Mouse (Mus musculus) G1E-ER4 (cell line): Measurements from ENCODE around the gene Crtam. TPM values are rescaled to one million over a fixed set of nuclear protein-coding genes. Genes with fewer than 3 reads are reported as not detected.

Experiments
- GATA1 ChIP-seq: IDR thresholded peaks from one replicate; pipeline ENCODE4 v1.8.0; 2012; ENCODE audit warnings: low read length, inconsistent platforms
- polyA plus RNA-seq: library from polyadenylated mRNA; stranded (reverse); fragments of >175 nt; gene quantifications from 2 replicates; pipeline ENCODE4 v1.2.3, GENCODE M21; 2012

The Crtam gene
- polyA plus RNA-seq, 1 experiment = 0.02 TPM

DNA sequence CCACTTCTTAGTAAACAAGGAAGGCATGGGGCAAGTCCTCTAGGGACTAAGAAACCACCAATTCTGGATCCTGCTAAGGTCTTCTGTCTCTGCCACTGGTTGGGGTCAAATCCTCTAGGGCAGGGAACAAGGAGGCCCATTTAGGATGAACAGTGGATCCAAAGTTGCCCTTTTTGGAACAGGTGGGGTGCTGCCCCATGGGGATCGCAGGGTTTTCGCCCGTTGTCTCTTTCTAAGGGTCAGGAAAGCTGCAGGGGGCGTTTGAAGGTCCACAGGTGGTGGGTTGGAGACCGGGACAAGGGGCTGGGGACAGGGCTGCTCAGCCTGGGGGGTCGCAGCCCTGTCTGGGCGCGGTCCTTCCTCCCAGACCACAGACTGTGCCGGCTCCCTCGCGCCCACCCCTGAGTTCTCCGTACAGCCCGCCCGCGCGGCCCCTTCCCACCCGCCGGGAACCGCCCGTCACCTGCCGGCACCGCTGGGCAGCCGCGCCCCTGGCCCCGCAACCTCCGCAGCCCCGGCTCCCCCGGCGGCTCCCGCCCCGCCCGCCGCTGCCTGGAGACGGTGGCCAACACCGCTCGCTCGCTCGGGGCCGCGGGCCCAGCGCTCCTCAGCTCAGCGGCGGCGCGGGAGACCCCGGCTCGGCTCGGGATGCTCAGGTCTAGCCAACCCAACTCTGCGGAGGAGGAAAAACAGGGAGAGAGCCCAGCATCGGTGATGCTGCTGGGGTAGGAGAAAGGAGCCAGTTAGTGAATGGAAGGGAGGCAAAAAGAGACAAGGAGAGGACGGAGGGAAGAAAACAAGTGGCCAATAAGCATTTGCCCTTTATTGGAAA lies 40.6 kb downstream of the Crtam start, which contains the start of gene Jhy:
Jhy (minus strand) TSS at position 533 of the 832 bp plus-strand sequence.
- no peak for TF ChIP-seq GATA1

DNA sequence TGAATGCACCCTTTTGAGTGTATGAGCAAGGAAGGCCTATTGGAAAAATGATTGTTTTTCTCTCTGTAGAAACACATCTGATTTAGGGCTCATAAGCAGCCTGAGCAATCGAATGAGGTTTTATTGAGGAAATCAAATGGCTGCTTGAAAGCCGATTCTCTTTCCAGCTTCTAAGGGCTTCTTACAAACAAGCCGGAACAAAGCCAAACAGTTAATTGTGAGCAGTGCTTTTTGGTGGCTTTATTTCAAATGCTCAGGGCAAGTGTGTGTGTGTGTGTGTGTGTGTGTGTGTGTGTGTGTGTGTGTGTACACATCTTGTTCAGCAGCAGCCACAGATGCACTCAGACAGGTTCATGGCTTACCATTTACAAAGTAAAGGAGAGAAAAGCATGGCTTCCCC lies 43.0 kb downstream of the Crtam start:
- TF ChIP-seq GATA1 = no peak

DNA sequence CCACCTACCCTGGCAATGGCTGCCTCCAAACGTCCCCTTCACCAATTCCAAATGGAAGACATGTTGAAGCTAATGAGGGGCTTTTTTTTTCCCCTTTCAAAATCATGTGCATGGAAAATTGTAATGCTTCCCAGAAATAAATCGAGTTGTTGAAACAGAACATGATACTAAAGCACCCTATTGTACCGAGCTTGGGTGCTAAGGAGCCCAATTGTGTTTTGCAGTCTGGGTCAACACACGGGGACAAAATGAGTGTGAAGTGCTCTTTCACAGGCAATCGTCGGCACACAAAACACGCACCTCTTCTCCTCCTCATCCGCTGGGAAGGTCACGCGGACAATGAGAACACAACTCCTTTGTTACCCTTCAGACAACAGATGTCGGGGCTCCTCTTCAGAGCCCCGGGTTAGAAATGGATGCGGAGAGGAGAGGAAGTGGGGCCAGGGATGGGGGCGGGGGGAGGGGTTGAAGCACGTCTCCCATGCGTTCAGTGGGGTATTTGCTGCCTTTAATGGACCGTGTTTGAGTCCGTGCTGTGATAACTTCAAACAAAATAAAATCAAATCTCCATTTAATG lies 55.3 kb downstream of the Crtam start:
- TF ChIP-seq GATA1 = no peak

DNA sequence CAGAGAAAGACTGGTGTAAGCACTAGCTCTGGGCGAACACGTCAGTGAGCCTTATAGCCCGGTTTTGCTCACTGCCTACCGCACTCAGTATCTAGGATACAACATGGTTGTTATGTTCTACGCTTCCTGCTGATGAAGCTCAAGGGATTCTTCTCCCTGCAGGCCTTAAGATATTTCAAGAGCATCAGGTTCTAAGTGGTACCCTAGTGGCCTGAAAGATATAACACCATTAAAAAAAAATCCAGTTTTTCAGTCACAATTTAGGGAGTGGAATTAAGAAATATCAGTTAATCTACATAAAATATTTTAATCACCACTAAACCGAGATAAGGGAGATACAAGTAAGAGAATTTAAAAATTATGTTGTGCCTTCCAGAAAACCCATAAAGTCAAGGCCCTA lies 56.0 kb downstream of the Crtam start:
- no peak for TF ChIP-seq GATA1

DNA sequence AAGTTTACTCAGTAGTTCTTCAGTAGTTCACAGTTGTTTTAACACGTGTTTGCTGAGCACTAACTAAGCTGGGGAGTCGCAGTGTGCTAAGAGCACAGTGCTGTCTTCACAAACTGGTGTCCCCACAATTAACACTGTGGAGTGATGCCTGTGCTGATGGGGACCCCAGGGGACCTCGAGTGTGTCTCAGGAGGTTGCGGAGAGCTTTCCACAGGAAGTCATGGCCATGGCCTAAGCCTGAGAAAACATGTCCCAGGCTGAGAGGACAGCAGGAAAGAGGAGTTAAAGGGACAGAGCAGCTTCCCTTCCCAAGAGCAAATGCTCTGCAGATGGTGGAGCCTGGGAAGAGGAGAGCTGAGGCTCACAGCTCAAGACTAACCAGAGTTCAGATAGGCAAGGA lies 57.3 kb downstream of the Crtam start:
- no peak for TF ChIP-seq GATA1

DNA sequence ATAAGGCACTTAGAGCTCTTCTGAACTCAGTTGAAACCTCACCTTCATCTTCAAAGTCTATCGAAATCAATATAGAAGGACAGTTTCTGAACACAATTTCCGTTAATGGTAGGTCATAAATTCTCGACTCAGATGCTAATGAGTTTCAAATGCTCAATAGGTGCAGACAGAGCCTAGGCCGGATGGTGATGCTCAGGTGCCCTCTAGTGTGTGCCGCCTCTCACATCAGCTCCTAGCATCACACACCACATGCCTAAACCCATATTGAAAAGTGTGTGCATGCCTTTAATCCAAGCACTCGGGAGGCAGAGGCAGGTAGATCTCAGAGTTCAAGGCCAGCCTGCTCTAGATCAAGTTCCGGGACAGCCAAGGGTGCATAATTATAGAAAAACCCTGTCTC lies 67.0 kb downstream of the Crtam start:
- TF ChIP-seq GATA1 = no peak

DNA sequence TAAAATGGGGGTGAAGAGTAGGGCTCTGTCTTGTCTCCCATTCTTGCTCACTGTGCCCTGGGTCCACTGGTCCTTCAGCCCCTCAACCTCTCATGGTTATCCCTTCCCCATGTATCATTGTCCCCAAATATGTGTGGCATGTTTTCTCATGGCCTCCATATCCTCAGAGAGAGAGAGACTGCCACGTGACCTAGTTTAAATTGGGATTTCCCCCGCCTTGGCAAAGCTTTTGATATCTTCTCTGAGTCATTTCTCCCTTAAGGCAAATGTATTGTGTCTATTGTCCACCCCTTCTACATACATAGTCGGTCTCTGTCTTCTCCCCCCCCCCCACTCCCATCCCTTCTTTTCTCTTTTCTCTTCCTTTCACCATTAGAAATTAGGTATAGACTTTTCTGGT lies 71.1 kb downstream of the Crtam start:
- TF ChIP-seq GATA1 = no peak

DNA sequence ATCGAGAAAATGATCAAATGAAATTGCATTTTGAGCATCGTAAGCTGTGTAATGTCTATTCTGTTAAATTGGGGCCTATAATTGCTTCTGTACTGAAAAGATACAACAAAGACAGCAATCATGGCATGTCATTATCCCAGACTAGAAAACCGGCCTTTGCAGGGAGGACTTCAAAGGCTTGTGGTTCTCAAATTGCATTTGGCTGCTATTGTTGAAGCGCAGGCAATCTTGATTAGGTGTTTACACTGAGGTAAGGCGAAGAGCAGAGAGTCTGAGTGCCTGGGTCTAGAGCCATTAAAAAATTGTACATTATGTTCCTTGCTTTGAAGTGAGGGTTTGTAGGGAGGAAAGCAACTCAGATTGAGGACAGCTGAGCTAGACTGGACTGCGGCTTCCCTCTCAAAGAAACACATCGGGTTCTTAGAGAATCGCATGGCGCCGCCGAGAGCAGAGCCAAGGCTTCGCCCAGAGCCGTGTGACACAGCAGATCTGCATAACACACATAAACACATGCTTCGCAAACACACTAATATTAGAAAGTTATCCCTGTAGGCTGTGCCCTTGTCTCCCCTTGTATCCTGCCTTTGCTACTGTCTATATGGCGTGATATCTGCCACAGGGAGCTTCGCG lies 77.0 kb downstream of the Crtam start:
- TF ChIP-seq GATA1 = no peak

Other genes starting within 250 kb of the Crtam start
- gene Hspa8, start 203.6 kb downstream of the Crtam start, polyA plus RNA-seq = 866 and 1,166 TPM in 2 replicates
- not detected in 2 replicates for gene Bsx, start 130.5 kb downstream of the Crtam start, polyA plus RNA-seq
- not detected in 2 replicates for gene Jhy, start 40.5 kb downstream of the Crtam start, polyA plus RNA-seq
- gene Ubash3b, start 157.1 kb upstream of the Crtam start, polyA plus RNA-seq = 15.7 and 21.6 TPM in 2 replicates